Mouse (Mus musculus): ENCODE data around the gene Csn1s2b.
"Not testable (repeated sequence)": the region's sequence is repeated elsewhere in the genome, so short reads cannot be mapped to it uniquely, and the experiment has no call there.

Gene Csn1s2b

DNA sequence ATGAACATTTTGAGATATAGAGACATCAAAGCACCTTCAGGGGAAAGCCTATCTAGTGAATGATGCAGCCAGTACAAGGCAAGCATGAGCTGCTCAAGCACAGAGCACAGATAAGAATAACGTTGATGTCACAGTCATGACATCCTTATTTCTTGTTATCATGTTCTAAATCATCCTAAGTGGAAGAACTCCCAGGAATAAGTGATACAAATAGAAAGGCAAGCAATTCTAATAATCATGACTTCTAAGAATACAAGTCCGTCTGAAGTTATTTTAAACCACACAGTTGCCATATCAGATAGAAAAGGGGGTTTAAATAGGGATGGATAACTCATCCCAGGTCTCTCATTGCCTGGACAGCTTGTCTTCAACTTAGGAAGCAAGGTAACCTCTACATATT is at the start of gene Csn1s2b:
Gene Csn1s2b, plus strand, starts transcription at position 301 of the 400 bp plus-strand sequence.
- DNase-seq, result no peak

DNA sequence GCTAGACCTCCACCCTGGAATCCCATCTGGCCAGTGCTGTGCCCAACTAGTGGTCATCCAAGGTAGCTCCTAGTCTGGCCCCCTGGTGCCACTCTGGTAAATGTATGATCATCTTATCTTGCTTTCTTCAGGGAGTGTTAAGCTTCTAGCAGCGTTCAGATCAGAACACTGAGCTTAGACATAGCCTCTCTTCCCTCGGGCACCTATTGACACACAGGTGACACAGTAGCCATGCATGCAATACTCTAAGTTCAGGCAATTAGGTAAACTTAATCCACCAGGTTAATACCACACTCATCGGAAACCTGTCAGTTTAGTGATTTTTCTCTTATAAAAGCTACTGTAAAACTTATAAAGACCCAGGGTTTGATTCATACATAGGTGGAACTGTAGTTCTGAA is 43.3 kb upstream of the Csn1s2b start:
- no peak for DNase-seq

DNA sequence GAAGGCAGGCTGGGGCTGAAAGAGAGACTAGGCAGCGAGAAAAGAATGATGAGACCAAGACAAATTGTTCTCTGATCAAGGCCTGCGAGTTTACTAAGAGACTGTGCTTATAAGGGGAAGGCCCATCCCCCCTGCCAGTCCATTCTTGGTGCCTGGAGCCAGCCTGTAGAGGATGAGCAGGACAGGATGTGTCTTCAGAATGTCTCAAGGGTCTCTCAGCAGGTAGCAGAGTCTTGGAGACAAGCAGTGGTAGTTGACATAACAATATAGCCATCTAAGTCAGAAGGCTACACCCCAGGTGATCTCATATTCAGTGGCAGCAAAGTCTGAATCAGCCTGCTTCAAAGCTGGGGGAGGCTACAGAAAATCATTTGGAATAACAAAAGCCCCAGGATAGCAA is 35.7 kb upstream of the Csn1s2b start:
- DNase-seq, result not testable (repeated sequence)

DNA sequence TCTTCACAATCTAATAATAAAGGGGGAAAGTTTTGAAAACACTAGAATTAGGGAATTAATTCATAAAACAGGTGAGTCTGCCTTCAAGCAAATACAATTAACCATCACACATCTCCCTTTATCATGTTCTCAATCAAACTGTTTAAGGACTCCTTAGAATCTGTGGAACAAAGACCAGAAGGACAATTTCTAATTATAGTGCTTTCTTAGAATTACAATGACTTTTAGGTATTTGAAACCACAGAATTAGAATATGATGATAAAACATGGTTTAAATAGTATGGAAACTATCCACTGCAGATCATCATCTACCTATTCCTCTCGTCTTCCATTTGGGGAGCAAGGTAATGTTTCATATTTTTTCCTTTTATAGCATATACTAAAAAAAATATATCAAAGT is 33.6 kb upstream of the Csn1s2b start, which contains the start of gene Csn1s2a:
Gene Csn1s2a, plus strand, starts transcription at position 301 of the 400 bp plus-strand sequence.
- DNase-seq, result no peak

DNA sequence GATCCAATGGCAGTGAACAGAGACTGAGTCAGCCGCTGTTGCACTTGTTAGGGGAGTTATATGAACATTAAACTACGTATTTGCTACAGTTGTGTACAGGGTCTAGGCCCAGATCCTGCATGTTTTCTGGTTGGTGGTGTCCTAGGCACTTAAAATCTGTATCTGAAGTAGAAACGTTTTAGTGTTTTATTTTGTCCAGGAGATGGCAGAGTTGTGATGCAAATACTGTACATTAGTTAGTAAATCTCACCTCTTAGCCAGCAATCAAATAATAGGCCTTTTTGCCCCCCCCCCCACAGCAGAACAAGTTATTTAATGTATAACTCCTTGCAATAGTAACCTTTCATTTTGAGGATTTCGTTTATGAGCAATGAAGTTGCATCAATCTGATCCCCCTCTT is 25.2 kb upstream of the Csn1s2b start:
- no peak for DNase-seq

DNA sequence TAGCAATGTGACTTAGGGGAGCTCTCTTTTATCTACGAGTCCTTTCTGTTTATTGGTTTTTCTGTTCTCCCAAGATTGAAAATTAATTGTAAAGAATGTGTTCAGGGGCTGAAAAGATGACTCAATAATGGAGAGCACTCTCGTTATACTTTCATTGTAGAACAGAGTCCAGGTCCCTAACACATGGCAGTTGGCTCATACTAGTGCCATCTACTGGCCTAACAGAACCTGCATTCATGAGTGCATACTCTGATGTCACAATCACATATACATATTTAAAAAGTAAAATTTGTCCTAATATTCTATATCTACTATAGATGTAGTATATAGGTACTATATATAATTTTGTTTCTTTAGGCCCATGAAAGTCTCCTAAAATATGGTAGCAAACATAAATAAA is 1.4 kb downstream of the Csn1s2b start:
- DNase-seq, result no peak

DNA sequence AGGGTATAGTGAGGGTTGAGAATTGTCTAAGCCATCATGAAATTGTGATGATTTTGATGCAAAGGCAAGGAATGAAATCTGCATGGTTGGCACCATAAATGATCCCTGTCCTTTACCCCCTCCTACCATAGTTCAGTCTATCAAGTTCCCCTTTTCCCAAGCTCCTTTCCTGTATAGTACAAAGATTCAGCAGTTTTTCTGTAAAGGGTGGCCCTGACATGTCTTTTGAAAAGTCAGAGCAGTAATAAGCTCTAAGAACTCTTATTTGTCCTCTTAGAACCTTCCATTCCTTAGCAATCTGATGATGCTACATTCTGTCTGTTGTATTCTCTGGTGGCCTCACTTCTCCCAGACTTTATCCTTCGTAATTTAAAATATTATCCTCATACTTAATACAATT is 17.5 kb downstream of the Csn1s2b start, which contains the start of gene Prr27:
Gene Prr27, plus strand, starts transcription at position 301 of the 400 bp plus-strand sequence.
- no peak for DNase-seq

DNA sequence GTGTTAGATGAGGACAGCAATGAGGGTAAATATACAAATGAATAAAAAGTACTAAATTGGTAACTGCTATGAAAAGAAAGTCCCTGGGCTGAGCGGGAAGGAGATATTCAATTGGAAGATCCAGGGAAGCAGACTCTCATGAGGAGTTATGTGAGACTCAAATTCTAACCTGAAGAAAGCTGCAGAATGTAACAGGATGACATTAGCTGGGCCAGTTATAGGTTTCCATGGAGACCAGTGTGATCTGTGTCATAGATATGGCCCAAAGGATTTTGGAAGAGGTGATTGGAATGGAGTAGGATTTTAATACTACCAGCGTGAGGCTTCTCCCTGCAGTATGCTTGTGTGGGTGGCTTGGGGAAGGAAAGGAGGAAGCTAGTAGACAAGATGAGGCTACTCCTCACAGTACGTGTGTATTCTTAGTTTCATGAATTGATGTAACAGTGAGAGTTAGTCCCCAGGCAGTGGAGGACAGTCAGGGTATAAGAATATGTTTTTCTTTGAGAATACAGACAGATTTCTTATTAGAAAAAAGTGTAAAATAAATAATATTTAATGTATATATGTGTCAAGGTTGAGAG is 47.3 kb downstream of the Csn1s2b start:
- DNase-seq, result no peak

DNA sequence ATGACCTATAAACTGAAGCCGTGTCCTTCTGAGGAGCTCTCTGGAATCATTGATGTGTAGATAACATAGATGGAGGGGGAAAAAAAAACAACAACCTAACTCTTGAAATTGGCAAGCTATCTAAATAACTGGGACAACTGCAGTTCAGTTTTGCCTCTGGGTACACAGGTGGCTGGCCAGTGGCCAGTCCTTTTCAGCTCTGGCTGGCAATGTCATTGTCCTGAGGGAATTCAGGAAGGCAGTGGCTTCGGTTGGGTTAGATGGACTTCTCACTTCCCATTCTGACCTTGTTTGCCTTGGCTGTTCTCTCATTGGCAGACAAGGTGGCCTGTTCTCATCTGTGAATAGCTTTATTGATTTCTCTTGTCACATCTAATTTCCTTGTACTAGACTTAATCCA is 62.2 kb downstream of the Csn1s2b start:
- no peak for DNase-seq

DNA sequence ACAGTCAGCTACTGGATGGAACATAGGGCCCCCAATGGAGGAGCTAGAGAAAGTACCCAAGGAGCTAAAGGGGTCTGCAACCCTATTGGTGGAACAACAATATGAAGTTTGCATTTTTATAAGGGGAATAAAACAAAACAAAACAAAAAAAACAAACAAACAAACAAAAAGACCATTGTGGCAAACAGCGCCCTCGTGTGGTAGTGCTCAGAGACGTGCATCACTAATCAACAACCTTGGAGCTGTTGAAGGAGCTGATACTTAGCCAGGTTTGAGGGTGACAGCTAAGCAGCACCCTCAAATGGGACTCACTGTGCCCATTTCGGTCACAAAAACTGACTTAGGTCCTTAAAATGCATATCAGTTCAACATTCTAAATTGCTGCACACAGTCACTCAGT is 63.5 kb downstream of the Csn1s2b start:
- no peak for DNase-seq

Measured in B cell, adult 2 months (primary cell).